Mouse (Mus musculus) midbrain, embryonic 11.5 days (tissue): ENCODE data around the gene Ckap4. TPM values are rescaled to one million over a fixed set of nuclear protein-coding genes. Genes with fewer than 3 reads are reported as not detected.

Experiments used
- ATAC-seq: fragments of 200-750 bp; cut with Nextera tagmentation; 2 replicates; pipeline ENCODE4 v1.8.0; 2017; ENCODE audit warnings: moderate TSS enrichment, moderate library complexity; ENCODE audit not compliant: low FRiP score
- DNase-seq: peaks from one replicate; pipeline ENCODE4 v3.0.0; 2015; ENCODE audit warnings: low spot score; ENCODE audit errors: missing footprints
- H3K27ac ChIP-seq: fragments of 300-500 bp; sonication (generic); 2 replicates; pipeline ENCODE4 v1.5.1; 2014; ENCODE audit warnings: low read depth, low read length
- H3K27me3 ChIP-seq: fragments of 300-500 bp; sonication (generic); 2 replicates; pipeline ENCODE4 v1.6.1; 2014; ENCODE audit warnings: mild to moderate bottlenecking, low read length, moderate library complexity, mixed read lengths; ENCODE audit not compliant: control insufficient read depth, insufficient read depth
- H3K36me3 ChIP-seq: fragments of 300-500 bp; sonication (generic); 2 replicates; pipeline ENCODE4 v1.6.1; 2014; ENCODE audit warnings: mild to moderate bottlenecking, low read length, moderate library complexity, mixed read lengths; ENCODE audit not compliant: control insufficient read depth, insufficient read depth
- H3K4me1 ChIP-seq: fragments of 300-500 bp; sonication (generic); 2 replicates; pipeline ENCODE4 v1.6.1; 2014; ENCODE audit warnings: low read length; ENCODE audit not compliant: control insufficient read depth, insufficient read depth
- H3K4me2 ChIP-seq: fragments of 300-500 bp; sonication (generic); 2 replicates; pipeline ENCODE4 v1.6.1; 2014; ENCODE audit warnings: mild to moderate bottlenecking, moderate library complexity
- H3K4me3 ChIP-seq: fragments of 300-500 bp; sonication (generic); 2 replicates; pipeline ENCODE4 v1.5.1; 2014; ENCODE audit warnings: low read depth, low read length
- H3K9ac ChIP-seq: fragments of 300-500 bp; sonication (generic); 2 replicates; pipeline ENCODE4 v1.6.1; 2014; ENCODE audit warnings: low read length
- H3K9me3 ChIP-seq: fragments of 300-500 bp; sonication (generic); 2 replicates; pipeline ENCODE4 v1.6.1; 2016; ENCODE audit warnings: low read length; ENCODE audit not compliant: control insufficient read depth
- WGBS: fragments of 180-500 bp; shearing (Covaris S2); extraction: QIAGEN DNeasy Blood & Tissue Kit; methylation state at CpG from one replicate; pipeline ENCODE4 v1.1.7; 2014; 5-methylcytosine and 5-hydroxymethylcytosine counted together
- polyA plus RNA-seq: library from polyadenylated mRNA; unstranded; fragments of >200 nt; fragmentation: Nextera tagmentation; extraction: Ambion mirVana; gene quantifications from 2 replicates; pipeline ENCODE4 v1.2.1, GENCODE M21; 2014

Ckap4 gene
- polyA plus RNA-seq, 1 experiment from 2014 or later = 89.2 TPM

GRCm38 (mm10) chr10:84554291-84555009 lies 20.6 kb upstream of the Ckap4 start:
- Histone ChIP-seq H3K36me3 (no peaks in the 10 kb centered on the region), H3K27me3 (no peaks in the 10 kb centered on the region), H3K9me3 (no peaks in the 10 kb centered on the region), H3K4me1 (no peaks in the 10 kb centered on the region), H3K9ac (no peak overlapping the region), H3K4me3 (no peak overlapping the region), H3K27ac (no peak overlapping the region), H3K4me2 (no peak overlapping the region)
- peak; percentile 64 for DNase-seq
- 36% methylated on average over 6 of the region's 6 CpGs for WGBS
- ATAC-seq = no peak

- no peaks in the 10 kb centered on the region for H3K27me3 ChIP-seq
- no peak for DNase-seq
- no peaks in the 10 kb centered on the region for H3K4me1 ChIP-seq
- no peak overlapping the region for H3K27ac ChIP-seq
- H3K9me3 ChIP-seq = no peaks in the 10 kb centered on the region
- no peak overlapping the region for H3K4me2 ChIP-seq
- WGBS = 90% methylated on average over 2 of the region's 2 CpGs
- H3K36me3 ChIP-seq = no peaks in the 10 kb centered on the region
- ATAC-seq = no peak
- no peak overlapping the region for H3K4me3 ChIP-seq
- H3K9ac ChIP-seq = no peak overlapping the region
These were observed 18.6 kb upstream of the Ckap4 start for GRCm38 (mm10) chr10:84552477-84552876.

- 90% methylated on average over 3 of the region's 3 CpGs for WGBS
- Histone ChIP-seq H3K4me3 (no peak overlapping the region), H3K36me3 (no peaks in the 10 kb centered on the region), H3K9me3 (no peaks in the 10 kb centered on the region), H3K4me1 (no peaks in the 10 kb centered on the region), H3K4me2 (no peak overlapping the region), H3K9ac (no peak overlapping the region), H3K27me3 (no peaks in the 10 kb centered on the region), H3K27ac (no peak overlapping the region)
- no peak for ATAC-seq
- DNase-seq = peak; percentile 59
These were observed 18.0 kb upstream of the Ckap4 start for GRCm38 (mm10) chr10:84551846-84552245.

- Histone ChIP-seq H3K4me3 (no peak overlapping the region), H3K27me3 (no peaks in the 10 kb centered on the region), H3K9ac (no peak overlapping the region), H3K4me1 (no peaks in the 10 kb centered on the region), H3K27ac (no peak overlapping the region), H3K4me2 (no peak overlapping the region), H3K9me3 (no peaks in the 10 kb centered on the region), H3K36me3 (no peaks in the 10 kb centered on the region)
- peak; percentile 33 for DNase-seq
- 83% methylated on average over 9 of the region's 10 CpGs for WGBS
- ATAC-seq = no peak
These were observed 16.0 kb upstream of the Ckap4 start for GRCm38 (mm10) chr10:84549920-84550293.

- Histone ChIP-seq H3K27me3 (no peaks in the 10 kb centered on the region), H3K9ac (no peak overlapping the region), H3K36me3 (no peaks in the 10 kb centered on the region), H3K4me2 (no peak overlapping the region), H3K27ac (no peak overlapping the region), H3K9me3 (no peaks in the 10 kb centered on the region), H3K4me1 (no peaks in the 10 kb centered on the region), H3K4me3 (no peak overlapping the region)
- 80% methylated on average over 17 of the region's 17 CpGs for WGBS
- DNase-seq (peak; percentile 73), ATAC-seq (no peak)
These were observed 15.5 kb upstream of the Ckap4 start for GRCm38 (mm10) chr10:84549146-84549919.

GRCm38 (mm10) chr10:84544841-84545610 lies 11.2 kb upstream of the Ckap4 start:
- no peak for ATAC-seq

GRCm38 (mm10) chr10:84542802-84543658 lies 9.2 kb upstream of the Ckap4 start:
- no peak for ATAC-seq

More at GRCm38 (mm10) chr10:84544841-84545610, 11.2 kb upstream of the Ckap4 start:
- WGBS = 76% methylated on average over 7 of the region's 7 CpGs
- H3K4me2 ChIP-seq = no peak overlapping the region
- no peaks in the 10 kb centered on the region for H3K27me3 ChIP-seq
- no peaks in the 10 kb centered on the region for H3K9me3 ChIP-seq
- H3K4me3 ChIP-seq = no peak overlapping the region
- H3K27ac ChIP-seq = no peak overlapping the region
- DNase-seq = peak; percentile 56
- H3K9ac ChIP-seq = no peak overlapping the region
- H3K36me3 ChIP-seq = no peaks in the 10 kb centered on the region
- H3K4me1 ChIP-seq = no peaks in the 10 kb centered on the region

GRCm38 (mm10) chr10:84539651-84540050 lies 5.8 kb upstream of the Ckap4 start:
- no peak for ATAC-seq
- H3K36me3 ChIP-seq = no peaks in the 10 kb centered on the region
- H3K4me2 ChIP-seq = no peak overlapping the region
- peaks cover under 1% of the 10 kb centered on the region for H3K4me1 ChIP-seq
- WGBS = 88% methylated on average over 6 of the region's 6 CpGs
- peak; percentile 60 for DNase-seq
- no peaks in the 10 kb centered on the region for H3K9me3 ChIP-seq
- H3K4me3 ChIP-seq = no peak overlapping the region
- H3K27ac ChIP-seq = no peak overlapping the region
- H3K9ac ChIP-seq = no peak overlapping the region
- no peaks in the 10 kb centered on the region for H3K27me3 ChIP-seq

More at GRCm38 (mm10) chr10:84542802-84543658, 9.2 kb upstream of the Ckap4 start:
- no peaks in the 10 kb centered on the region for H3K9me3 ChIP-seq
- H3K27ac ChIP-seq = no peak overlapping the region
- H3K4me1 ChIP-seq = no peaks in the 10 kb centered on the region
- H3K4me2 ChIP-seq = no peak overlapping the region
- no peaks in the 10 kb centered on the region for H3K36me3 ChIP-seq
- no peak overlapping the region for H3K4me3 ChIP-seq
- peak; percentile 73 for DNase-seq
- no peak overlapping the region for H3K9ac ChIP-seq
- H3K27me3 ChIP-seq = no peaks in the 10 kb centered on the region
- WGBS = 79% methylated on average over 11 of the region's 11 CpGs
